Mouse (Mus musculus) C2C12 (cell line): ENCODE data around the gene Gm11214. TPM values are rescaled to one million over a fixed set of nuclear protein-coding genes. Genes with fewer than 3 reads are reported as not detected.
A peak's percentile ranks its signal among the peaks of the same experiment; 100 is the strongest.

Experiments used
- H3K27me3 ChIP-seq: one replicate; pipeline ENCODE4 v1.6.1; 2011; ENCODE audit not compliant: control insufficient read depth, insufficient read depth, insufficient read length
- H3K36me3 ChIP-seq: one replicate; pipeline ENCODE4 v1.6.1; 2011; ENCODE audit not compliant: control insufficient read depth, insufficient read depth
- H3K4me3 ChIP-seq: one replicate; pipeline ENCODE4 v1.5.1; 2011; ENCODE audit warnings: mild to moderate bottlenecking, control low read depth; ENCODE audit not compliant: poor library complexity, insufficient read depth, severe bottlenecking
- H3K79me2 ChIP-seq: one replicate; pipeline ENCODE4 v1.6.1; 2011; ENCODE audit not compliant: control insufficient read depth, insufficient read depth
- H3K79me3 ChIP-seq: one replicate; pipeline ENCODE4 v1.6.1; 2011; ENCODE audit warnings: low read depth, control low read depth
- H3ac ChIP-seq: one replicate; pipeline ENCODE3; 2011; ENCODE audit warnings: low read depth; ENCODE audit not compliant: control insufficient read depth, insufficient read length
- CEBPB ChIP-seq: IDR thresholded peaks from one replicate; pipeline ENCODE4 v1.6.1; 2011; ENCODE audit warnings: low read depth, mild to moderate bottlenecking, control low read depth, moderate library complexity
- CTCF ChIP-seq: IDR thresholded peaks from one replicate; pipeline ENCODE4 v1.5.1; 2011; ENCODE audit not compliant: control insufficient read depth, insufficient read depth, insufficient read length
- FOSL1 ChIP-seq: IDR thresholded peaks from one replicate; pipeline ENCODE4 v1.8.0; 2011; ENCODE audit warnings: mild to moderate bottlenecking, low read length; ENCODE audit not compliant: poor library complexity, insufficient read depth, severe bottlenecking
- MAX ChIP-seq: IDR thresholded peaks from one replicate; pipeline ENCODE4 v1.6.1; 2011; ENCODE audit warnings: mild to moderate bottlenecking, control low read depth
- MYOD1 ChIP-seq: IDR thresholded peaks from one replicate; pipeline ENCODE4 v1.6.1; 2011; ENCODE audit warnings: low read depth; ENCODE audit not compliant: control insufficient read depth, insufficient read length
- MYOG ChIP-seq: IDR thresholded peaks from one replicate; pipeline ENCODE4 v1.6.1; 2011; ENCODE audit not compliant: control insufficient read depth, insufficient read length; ENCODE audit errors: extremely low read depth
- USF1 ChIP-seq: IDR thresholded peaks from one replicate; pipeline ENCODE4 v1.6.1; 2011; ENCODE audit warnings: low read depth, mild to moderate bottlenecking, control low read depth, moderate library complexity
- polyA plus RNA-seq: library from polyadenylated mRNA; unstranded; fragments of >200 nt; fragmentation: generic; extraction: Trizol; gene quantifications from one replicate; pipeline ENCODE4 v1.2.1, GENCODE M21; 2012; ENCODE audit warnings: missing spikeins

Gm11214 gene
- polyA plus RNA-seq, 1 experiment, result not detected

GRCm38 (mm10) chr4:63702006-63702704 is 39.0 kb upstream of the Gm11214 start:
- Histone ChIP-seq H3K79me2 (no peaks in the 10 kb centered on the region), H3K79me3 (no peaks in the 10 kb centered on the region), H3K36me3 (no peaks in the 10 kb centered on the region), H3ac (no peak overlapping the region), H3K27me3 (no peaks in the 10 kb centered on the region), H3K4me3 (no peak overlapping the region)
- TF ChIP-seq CTCF (no peak), MAX (peak; percentile 31)

- H3K79me3 ChIP-seq, result no peaks in the 10 kb centered on the region
- TF ChIP-seq USF1 (no peak), MYOG (no peak), FOSL1 (no peak), CTCF (no peak), MAX (no peak), CEBPB (no peak), MYOD1 (no peak)
Measured at GRCm38 (mm10) chr4:63699749-63700148, 36.6 kb upstream of the Gm11214 start.

GRCm38 (mm10) chr4:63696921-63697320 is 33.7 kb upstream of the Gm11214 start:
- TF ChIP-seq CTCF (no peak), CEBPB (no peak), FOSL1 (no peak), USF1 (no peak), MYOD1 (no peak), MYOG (no peak), MAX (no peak)
- H3K4me3 ChIP-seq, result no peak overlapping the region
- H3K27me3 ChIP-seq, result no peaks in the 10 kb centered on the region
- no peaks in the 10 kb centered on the region for H3K79me3 ChIP-seq
- H3ac ChIP-seq, result no peak overlapping the region
- H3K79me2 ChIP-seq, result no peaks in the 10 kb centered on the region
- H3K36me3 ChIP-seq, result no peaks in the 10 kb centered on the region

More at GRCm38 (mm10) chr4:63699749-63700148, 36.6 kb upstream of the Gm11214 start:
- no peak overlapping the region for H3K4me3 ChIP-seq
- no peaks in the 10 kb centered on the region for H3K27me3 ChIP-seq
- H3K36me3 ChIP-seq, result no peaks in the 10 kb centered on the region
- H3K79me2 ChIP-seq, result no peaks in the 10 kb centered on the region
- H3ac ChIP-seq, result no peak overlapping the region

GRCm38 (mm10) chr4:63692351-63692750 is 29.2 kb upstream of the Gm11214 start:
- H3K27me3 ChIP-seq, result no peaks in the 10 kb centered on the region
- H3K4me3 ChIP-seq, result no peak overlapping the region
- no peaks in the 10 kb centered on the region for H3K79me3 ChIP-seq
- no peaks in the 10 kb centered on the region for H3K79me2 ChIP-seq
- H3K36me3 ChIP-seq, result no peaks in the 10 kb centered on the region
- H3ac ChIP-seq, result no peak overlapping the region
- no peak for TF ChIP-seq FOSL1
- TF ChIP-seq CEBPB, result no peak
- TF ChIP-seq USF1, result no peak
- TF ChIP-seq MYOG, result no peak
- no peak for TF ChIP-seq MAX
- no peak for TF ChIP-seq MYOD1
- no peak for TF ChIP-seq CTCF

GRCm38 (mm10) chr4:63687429-63687828 is 24.2 kb upstream of the Gm11214 start:
- H3K36me3 ChIP-seq, result no peaks in the 10 kb centered on the region
- no peak overlapping the region for H3ac ChIP-seq
- H3K4me3 ChIP-seq, result no peak overlapping the region
- no peaks in the 10 kb centered on the region for H3K79me3 ChIP-seq
- TF ChIP-seq CTCF (no peak), FOSL1 (no peak), MAX (no peak), USF1 (no peak), MYOD1 (no peak), MYOG (no peak)
- no peaks in the 10 kb centered on the region for H3K27me3 ChIP-seq
- no peaks in the 10 kb centered on the region for H3K79me2 ChIP-seq

GRCm38 (mm10) chr4:63686157-63686556 is 23.0 kb upstream of the Gm11214 start:
- no peaks in the 10 kb centered on the region for H3K79me2 ChIP-seq
- H3ac ChIP-seq, result no peak overlapping the region
- H3K79me3 ChIP-seq, result no peaks in the 10 kb centered on the region
- H3K36me3 ChIP-seq, result no peaks in the 10 kb centered on the region
- H3K27me3 ChIP-seq, result no peaks in the 10 kb centered on the region
- no peak overlapping the region for H3K4me3 ChIP-seq
- TF ChIP-seq CEBPB (no peak), MYOG (no peak), CTCF (peak; percentile 50), MYOD1 (no peak), FOSL1 (no peak), MAX (no peak), USF1 (no peak)
